Mouse (Mus musculus) midbrain, embryonic 10.5 days (tissue): ENCODE measurements at regions not wholly inside any gene's neighbourhood (a gene's known extent, or its start where the extent isn't known, plus 50 kb on each side); places are given as distances from the start of the nearest gene placed in this dataset.

Experiments used
- DNase-seq: peaks from one replicate; pipeline ENCODE4 v3.0.0-alpha.2; 2017; ENCODE audit warnings: low spot score
- H3K27ac ChIP-seq: fragments of 300-500 bp; sonication (generic); replicated peaks from 2 replicates; pipeline ENCODE4 v1.5.1; 2016; ENCODE audit warnings: mild to moderate bottlenecking
- H3K27me3 ChIP-seq: fragments of 300-500 bp; sonication (generic); 2 replicates; pipeline ENCODE4 v1.6.1; 2016; ENCODE audit warnings: low read depth, mild to moderate bottlenecking; ENCODE audit not compliant: poor library complexity, severe bottlenecking
- H3K36me3 ChIP-seq: fragments of 300-500 bp; sonication (generic); 2 replicates; pipeline ENCODE4 v1.6.1; 2016; ENCODE audit warnings: mild to moderate bottlenecking, moderate library complexity
- H3K4me1 ChIP-seq: fragments of 300-500 bp; sonication (generic); 2 replicates; pipeline ENCODE4 v1.6.1; 2016
- H3K4me3 ChIP-seq: fragments of 300-500 bp; sonication (generic); 2 replicates; pipeline ENCODE4 v1.5.1; 2016; ENCODE audit warnings: mild to moderate bottlenecking, moderate library complexity
- H3K9me3 ChIP-seq: fragments of 300-500 bp; sonication (generic); replicated peaks from 2 replicates; pipeline ENCODE4 v1.6.1; 2016; ENCODE audit warnings: mild to moderate bottlenecking
- WGBS: fragments of 180-500 bp; shearing (Covaris S2); methylation state at CpG from one replicate; pipeline ENCODE4 v1.1.7; 2016; 5-methylcytosine and 5-hydroxymethylcytosine counted together

- H3K4me1 ChIP-seq = peaks cover 45% of the 10 kb centered on the region
- no peaks in the 10 kb centered on the region for H3K27me3 ChIP-seq
- no peak overlapping the region for H3K4me3 ChIP-seq
- H3K36me3 ChIP-seq = no peaks in the 10 kb centered on the region
- H3K27ac ChIP-seq = peak overlapping the region; percentile 69
- no peak for DNase-seq
- WGBS = 58% methylated on average over 2 of the region's 2 CpGs
- H3K9me3 ChIP-seq = no peaks in the 10 kb centered on the region
Observed at GRCm38 (mm10) chr6:7941786-7942185, 97.1 kb downstream of the C1galt1 start.

DNA sequence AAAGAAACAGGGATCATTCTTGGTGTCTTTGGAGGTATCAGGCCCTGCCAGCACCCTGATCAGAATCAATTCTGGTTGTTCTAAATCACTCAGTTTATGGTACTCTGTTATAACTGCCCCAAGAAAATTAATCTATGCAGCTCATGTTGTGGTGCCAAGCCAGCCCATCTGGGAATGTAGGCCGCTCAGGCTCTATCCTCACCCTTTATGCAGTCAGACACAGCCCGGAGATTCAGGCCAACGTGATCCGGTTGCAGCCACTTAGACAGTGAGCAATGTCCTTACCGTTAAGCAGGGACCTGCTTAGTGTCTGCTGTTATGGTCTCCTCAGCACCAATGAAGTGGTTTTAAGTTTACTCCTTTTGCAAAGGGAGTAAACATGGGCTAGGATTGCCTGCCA is 98.5 kb downstream of the C1galt1 start:
- Histone ChIP-seq H3K9me3 (no peaks in the 10 kb centered on the region), H3K27ac (no peak overlapping the region), H3K27me3 (no peaks in the 10 kb centered on the region), H3K36me3 (no peaks in the 10 kb centered on the region), H3K4me3 (no peak overlapping the region), H3K4me1 (peaks cover 45% of the 10 kb centered on the region)
- 93% methylated on average over 5 of the region's 5 CpGs for WGBS
- DNase-seq = no peak

DNA sequence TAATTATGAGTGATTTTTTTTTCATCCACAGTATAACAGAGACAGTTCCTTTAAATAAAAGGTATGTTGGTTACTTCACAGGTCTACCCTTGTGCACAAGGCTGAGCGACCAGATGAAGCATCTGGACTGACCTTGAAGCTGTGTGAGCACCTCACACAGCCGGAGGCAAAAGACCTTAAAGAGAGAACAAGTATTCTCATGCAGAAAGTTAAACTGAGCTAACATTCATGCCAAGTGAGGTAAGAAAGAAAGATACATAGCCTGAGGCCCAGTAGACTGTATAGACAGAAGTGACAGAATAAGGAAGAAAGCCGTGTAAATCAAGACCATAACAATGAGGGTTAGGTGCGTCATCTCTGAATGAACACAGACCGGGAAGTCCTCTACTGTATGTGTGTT is 99.0 kb downstream of the C1galt1 start:
- H3K27me3 ChIP-seq = no peaks in the 10 kb centered on the region
- no peak overlapping the region for H3K4me3 ChIP-seq
- H3K9me3 ChIP-seq = no peaks in the 10 kb centered on the region
- peaks cover 43% of the 10 kb centered on the region for H3K4me1 ChIP-seq
- no peaks in the 10 kb centered on the region for H3K36me3 ChIP-seq
- no peak overlapping the region for H3K27ac ChIP-seq
- WGBS = 90% methylated on average over 5 of the region's 5 CpGs
- DNase-seq = no peak
